Mouse (Mus musculus) liver, embryonic 14.5 days (tissue): Measurements from ENCODE around the gene Gm14137. TPM values are rescaled to one million over a fixed set of nuclear protein-coding genes. Genes with fewer than 3 reads are reported as not detected.

Experiments used
- ATAC-seq: fragments of 200-750 bp; cut with Nextera tagmentation; 2 replicates; pipeline ENCODE4 v1.8.0; 2017; ENCODE audit warnings: moderate number of reproducible peaks, mild to moderate bottlenecking, moderate library complexity; ENCODE audit not compliant: insufficient read depth
- DNase-seq, 3 experiments: peaks; one replicate each; pipeline ENCODE4 v3.0.0-alpha.2; 2012 to 2013; ENCODE audit warnings: low read depth in 3 of 3, low spot score in 3 of 3
- H3K27ac ChIP-seq: fragments of 300-500 bp; sonication (generic); 2 replicates; pipeline ENCODE4 v1.5.1; 2014; ENCODE audit warnings: moderate library complexity, mild to moderate bottlenecking, control low read depth, inconsistent platforms
- H3K27me3 ChIP-seq: fragments of 300-500 bp; sonication (generic); 2 replicates; pipeline ENCODE4 v1.6.1; 2014; ENCODE audit warnings: mild to moderate bottlenecking, low read length, moderate library complexity; ENCODE audit not compliant: control insufficient read depth, insufficient read depth
- H3K36me3 ChIP-seq: fragments of 300-500 bp; sonication (generic); replicated peaks from 2 replicates; pipeline ENCODE4 v1.6.1; 2014; ENCODE audit warnings: low read depth; ENCODE audit not compliant: control insufficient read depth, insufficient read depth
- H3K4me1 ChIP-seq, 2 experiments: fragments of 200-500 bp in 1 of 2; fragments of 300-500 bp in 1 of 2; sonication (generic) in 1 of 2; replicated peaks; 2 replicates each; pipeline ENCODE4 v1.6.1; 2012 to 2014; ENCODE audit warnings: antibody characterized with exemption in 1 of 2, inconsistent platforms in 1 of 2, low read length in 1 of 2; ENCODE audit not compliant: control insufficient read depth in 2 of 2, insufficient read depth in 2 of 2
- H3K4me2 ChIP-seq: fragments of 300-500 bp; sonication (generic); 2 replicates; pipeline ENCODE4 v1.6.1; 2014; ENCODE audit warnings: low read depth, mild to moderate bottlenecking, control low read depth, moderate library complexity
- H3K4me3 ChIP-seq, 2 experiments: fragments of 200-500 bp in 1 of 2; fragments of 300-500 bp in 1 of 2; sonication (generic) in 1 of 2; 2 replicates each; pipeline ENCODE4 v1.5.1; 2012 to 2014; ENCODE audit warnings: low read depth in 2 of 2, low read length in 2 of 2, mild to moderate bottlenecking in 2 of 2, control low read depth in 1 of 2, inconsistent platforms in 1 of 2, moderate library complexity in 1 of 2; ENCODE audit not compliant: insufficient read depth in 1 of 2
- H3K9ac ChIP-seq: fragments of 300-500 bp; sonication (generic); replicated peaks from 2 replicates; pipeline ENCODE4 v1.6.1; 2014; ENCODE audit warnings: mild to moderate bottlenecking, control low read depth, moderate library complexity
- H3K9me3 ChIP-seq: fragments of 300-500 bp; sonication (generic); 2 replicates; pipeline ENCODE4 v1.6.1; 2016; ENCODE audit warnings: low read length, mixed read lengths; ENCODE audit not compliant: control insufficient read depth
- CTCF ChIP-seq: IDR thresholded peaks from 2 replicates; pipeline ENCODE4 v1.5.1; 2016; ENCODE audit warnings: antibody characterized with exemption, low read depth, control low read depth
- EP300 ChIP-seq: IDR thresholded peaks from 2 replicates; pipeline ENCODE4 v1.6.1; 2016; ENCODE audit warnings: antibody characterized with exemption, low read depth
- WGBS: fragments of 180-500 bp; shearing (Covaris S2); extraction: QIAGEN DNeasy Blood & Tissue Kit; methylation state at CpG from one replicate; pipeline ENCODE4 v1.1.7; 2014; ENCODE audit not compliant: insufficient replicate concordance; 5-methylcytosine and 5-hydroxymethylcytosine counted together
- polyA plus RNA-seq, 2 experiments: library from polyadenylated mRNA; depleted of rRNA in 1 of 2; stranded (reverse) in 1 of 2; unstranded in 1 of 2; fragments of >200 nt; fragmentation: Nextera tagmentation in 1 of 2; extraction: Ambion mirVana in 1 of 2; gene quantifications; 2 replicates each; pipeline versions ENCODE4 v1.2.1 to v1.2.3; 2012 to 2014

Gene Gm14137
- polyA plus RNA-seq, 2 experiments = 0.05 TPM; not detected in 1

DNA sequence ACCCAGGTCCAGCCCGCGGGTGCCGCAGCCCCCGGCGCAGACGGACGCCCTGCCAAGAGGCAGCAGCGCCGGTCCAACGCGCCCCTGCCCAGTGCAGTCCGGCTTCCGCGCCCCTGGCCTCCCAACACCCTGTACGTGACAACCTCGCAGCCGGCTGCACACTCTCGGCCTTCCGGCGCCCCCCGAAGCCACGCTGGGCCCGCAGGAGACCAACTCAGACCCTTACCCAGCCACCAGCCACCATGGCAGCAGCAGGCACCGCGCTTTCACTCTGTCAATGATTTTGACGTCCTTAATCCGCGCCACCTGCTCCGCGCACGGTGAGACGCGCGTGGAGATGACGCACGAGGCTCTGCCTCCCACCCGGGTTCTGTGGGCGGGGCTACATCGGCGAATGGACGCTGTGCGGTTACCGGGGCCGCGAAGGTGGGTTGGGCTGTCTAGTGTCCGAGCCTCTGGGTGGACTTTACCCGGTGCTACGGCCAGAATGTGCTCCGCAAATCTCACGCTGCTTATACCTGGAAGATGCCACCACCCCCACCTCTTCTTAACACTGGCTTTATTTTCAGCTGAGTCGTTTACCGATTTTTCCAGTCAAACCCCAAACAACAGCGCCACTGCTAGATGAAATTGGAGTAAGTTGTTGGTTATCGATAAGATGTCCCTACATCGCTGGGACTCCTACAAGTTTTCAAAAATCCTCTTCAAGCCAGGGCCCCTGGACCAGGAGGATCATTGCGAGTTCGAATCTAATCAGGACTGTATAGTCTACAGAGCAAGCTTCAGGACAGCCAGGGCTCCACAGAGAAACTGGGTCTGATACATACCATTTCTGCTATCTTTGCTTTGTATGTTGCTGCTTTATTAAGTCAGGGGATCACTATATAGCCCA is 17.4 kb upstream of the Gm14137 start, which contains the start of gene Rmdn3:
Gene Rmdn3 (minus strand): TSS at position 354 of the 892 bp plus-strand sequence.
- ATAC-seq (peak; percentile 76), DNase-seq (peak; percentile 89 to 91 (median 91))
- Histone ChIP-seq H3K4me1 (peaks cover 23 to 24% of the 10 kb centered on the region in 2 experiments), H3K4me2 (peak within 1 kb of the TSS; percentile 96), H3K36me3 (peaks cover 24% of the 10 kb centered on the region), H3K27me3 (no peaks in the 10 kb centered on the region), H3K4me3 (peak within 1 kb of the TSS; percentile 76 to 100), H3K27ac (peak within 1 kb of the TSS; percentile 97), H3K9me3 (no peaks in the 10 kb centered on the region), H3K9ac (peak within 1 kb of the TSS; percentile 98)
- TF ChIP-seq CTCF (peak; percentile 36), EP300 (no peak)
- 1% methylated on average over 57 of the region's 57 CpGs for WGBS

DNA sequence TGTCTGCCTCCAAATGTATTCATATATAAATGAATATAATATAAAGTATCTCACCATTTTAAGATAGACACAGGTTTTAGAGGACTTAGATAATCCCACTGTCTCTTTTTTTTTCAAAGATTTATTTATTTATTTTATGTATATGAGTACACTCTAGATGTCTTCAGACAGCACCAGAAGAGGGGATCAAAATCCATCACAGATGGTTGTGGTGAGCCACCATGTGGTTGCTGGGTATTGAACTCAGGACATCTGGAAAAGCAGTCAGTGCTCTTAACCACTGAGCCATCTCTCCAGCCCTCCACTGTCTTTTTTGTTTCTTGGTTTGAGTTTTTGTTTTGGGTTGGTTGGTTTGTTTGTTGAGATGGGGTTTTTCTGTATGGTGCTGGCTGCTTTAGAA is 16.5 kb upstream of the Gm14137 start:
- H3K4me3 ChIP-seq = no peak overlapping the region; a peak in 1 of 4 replicates
- H3K4me2 ChIP-seq = peak overlapping the region; percentile 96

DNA sequence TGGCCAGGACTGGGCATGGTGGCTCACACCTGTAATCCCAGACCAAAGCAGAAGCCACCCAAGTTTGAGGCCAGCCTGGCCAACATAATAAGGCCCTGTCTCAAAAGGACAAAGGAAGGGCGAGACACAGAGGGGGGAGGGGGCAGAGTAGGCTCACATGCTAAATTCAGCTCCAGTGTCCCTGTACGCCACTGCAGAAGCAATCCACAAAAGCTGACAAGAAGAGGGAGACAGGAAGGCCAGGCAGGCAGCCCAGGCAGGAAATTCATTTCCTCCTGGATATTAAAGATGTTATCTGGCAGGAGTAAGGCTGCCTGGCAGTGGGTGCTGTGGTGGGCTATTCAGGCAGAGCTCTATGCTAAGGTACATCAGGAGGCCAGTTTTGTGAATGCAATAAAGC is 13.1 kb upstream of the Gm14137 start:
- 47% methylated on average over 2 of the region's 2 CpGs for WGBS
- peaks cover 10 to 12% of the 10 kb centered on the region in 2 experiments for H3K4me1 ChIP-seq
- H3K4me2 ChIP-seq = no peak overlapping the region
- DNase-seq (no peak), ATAC-seq (no peak)
- TF ChIP-seq CTCF (no peak), EP300 (no peak)
- H3K36me3 ChIP-seq = no peaks in the 10 kb centered on the region
- H3K27me3 ChIP-seq = no peaks in the 10 kb centered on the region
- H3K4me3 ChIP-seq = no peak overlapping the region
- no peak overlapping the region for H3K27ac ChIP-seq
- no peak overlapping the region for H3K9ac ChIP-seq
- no peaks in the 10 kb centered on the region for H3K9me3 ChIP-seq

More for the DNA sequence above, 16.5 kb upstream of the Gm14137 start:
- peak overlapping the region; percentile 78; the same call in 1 of the 2 replicates for H3K27ac ChIP-seq
- no peak for TF ChIP-seq EP300
- no peak for TF ChIP-seq CTCF
- H3K9me3 ChIP-seq = no peaks in the 10 kb centered on the region
- H3K9ac ChIP-seq = no peak overlapping the region
- peaks cover 16% of the 10 kb centered on the region for H3K36me3 ChIP-seq
- no peak for DNase-seq
- H3K4me1 ChIP-seq = peaks cover 24 to 26% of the 10 kb centered on the region in 2 experiments
- no peaks in the 10 kb centered on the region for H3K27me3 ChIP-seq
- no peak for ATAC-seq

DNA sequence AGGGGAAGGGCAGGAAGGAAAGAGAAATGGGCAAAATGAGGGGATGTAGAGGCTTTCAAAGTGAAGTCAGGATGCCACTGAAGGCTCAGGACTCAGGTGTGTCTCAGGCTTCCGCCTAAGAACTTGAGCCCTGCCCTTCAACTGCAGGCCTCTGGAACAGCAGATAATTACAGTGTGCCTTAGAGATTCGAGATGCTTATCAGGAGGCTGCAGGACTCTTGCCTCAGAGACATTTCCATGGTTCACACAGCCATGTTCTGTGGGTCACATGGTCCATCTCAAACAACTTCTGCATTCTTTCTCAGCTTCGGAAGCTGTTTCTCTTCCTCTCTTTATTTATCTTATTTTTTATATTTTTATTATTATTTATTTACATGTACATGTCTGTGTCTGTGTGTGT is 11.2 kb upstream of the Gm14137 start:
- DNase-seq (peak in 2 of 3 experiments; percentile 44 to 55), ATAC-seq (peak; percentile 38; the same call in 1 of the 2 replicates)
- no peak overlapping the region for H3K9ac ChIP-seq
- peaks cover 13 to 15% of the 10 kb centered on the region in 2 experiments for H3K4me1 ChIP-seq
- 15% methylated on average over 3 of the region's 3 CpGs for WGBS
- no peak overlapping the region for H3K4me3 ChIP-seq
- no peak overlapping the region for H3K4me2 ChIP-seq
- no peaks in the 10 kb centered on the region for H3K9me3 ChIP-seq
- H3K27ac ChIP-seq = no peak overlapping the region
- H3K36me3 ChIP-seq = no peaks in the 10 kb centered on the region
- H3K27me3 ChIP-seq = peaks cover 17% of the 10 kb centered on the region
- peak; percentile 44; the same call in 1 of the 2 replicates for TF ChIP-seq EP300
- TF ChIP-seq CTCF = no peak

DNA sequence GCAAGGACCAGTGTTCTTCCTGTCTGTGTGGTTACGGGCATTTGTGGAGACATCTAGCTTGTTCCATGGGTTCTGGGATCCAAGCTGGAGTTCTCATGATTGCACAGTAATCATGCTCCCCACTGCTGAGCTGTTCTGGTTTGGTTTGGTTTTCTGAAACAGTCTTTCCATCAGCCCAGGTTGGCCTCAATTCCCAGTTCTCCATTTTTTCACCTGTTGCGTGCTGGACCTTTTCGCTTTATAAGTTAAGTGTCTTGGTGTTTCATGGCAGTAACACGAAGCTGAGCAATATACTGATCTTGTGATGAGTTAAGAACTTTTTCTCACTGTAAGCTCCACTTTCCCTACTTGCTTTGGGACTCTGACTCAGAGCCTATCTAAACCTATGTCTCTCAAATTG is 10.3 kb upstream of the Gm14137 start:
- Histone ChIP-seq H3K4me2 (no peak overlapping the region), H3K27me3 (peaks cover 23% of the 10 kb centered on the region), H3K27ac (no peak overlapping the region), H3K9ac (no peak overlapping the region), H3K36me3 (no peaks in the 10 kb centered on the region), H3K4me1 (peaks cover 13 to 15% of the 10 kb centered on the region in 2 experiments), H3K9me3 (no peaks in the 10 kb centered on the region), H3K4me3 (no peak overlapping the region)
- 80% methylated on average over 4 of the region's 4 CpGs for WGBS
- no peak for DNase-seq
- no peak for ATAC-seq
- TF ChIP-seq CTCF = no peak
- TF ChIP-seq EP300 = no peak
